Mouse (Mus musculus) heart, postnatal 0 days (tissue): ENCODE data around the gene Hist1h4h. TPM values are rescaled to one million over a fixed set of nuclear protein-coding genes. Genes with fewer than 3 reads are reported as not detected.
"Not testable (repeated sequence)": the region's sequence is repeated elsewhere in the genome, so short reads cannot be mapped to it uniquely, and the experiment has no call there.

Experiments used
- ATAC-seq: fragments of 200-750 bp; cut with Nextera tagmentation; 2 replicates; pipeline ENCODE4 v1.8.0; 2017; ENCODE audit warnings: low read depth, moderate number of reproducible peaks, moderate library complexity; ENCODE audit not compliant: insufficient read depth
- DNase-seq: peaks from one replicate; pipeline ENCODE4 v3.0.0-alpha.2; 2016; ENCODE audit warnings: low spot score
- H3K27ac ChIP-seq: fragments of 300-500 bp; sonication (generic); 2 replicates; pipeline ENCODE4 v1.5.1; 2014; ENCODE audit warnings: low read depth, mild to moderate bottlenecking
- H3K27me3 ChIP-seq: fragments of 300-500 bp; sonication (generic); 2 replicates; pipeline ENCODE4 v1.6.1; 2014; ENCODE audit warnings: low read length, mixed read lengths; ENCODE audit not compliant: control insufficient read depth, insufficient read depth
- H3K36me3 ChIP-seq: fragments of 300-500 bp; sonication (generic); replicated peaks from 2 replicates; pipeline ENCODE4 v1.6.1; 2014; ENCODE audit warnings: low read length, mixed read lengths; ENCODE audit not compliant: control insufficient read depth, insufficient read depth
- H3K4me1 ChIP-seq: fragments of 300-500 bp; sonication (generic); 2 replicates; pipeline ENCODE4 v1.6.1; 2014; ENCODE audit warnings: antibody characterized with exemption; ENCODE audit not compliant: control insufficient read depth, insufficient read depth
- H3K4me2 ChIP-seq: fragments of 300-500 bp; sonication (generic); 2 replicates; pipeline ENCODE4 v1.6.1; 2014; ENCODE audit warnings: low read depth, mild to moderate bottlenecking, low read length, moderate library complexity
- H3K4me3 ChIP-seq: fragments of 300-500 bp; sonication (generic); 2 replicates; pipeline ENCODE4 v1.5.1; 2014; ENCODE audit warnings: low read depth, low read length
- H3K9ac ChIP-seq: fragments of 300-500 bp; sonication (generic); replicated peaks from 2 replicates; pipeline ENCODE4 v1.6.1; 2014; ENCODE audit warnings: low read depth, low read length, mixed read lengths
- H3K9me3 ChIP-seq: fragments of 300-500 bp; sonication (generic); replicated peaks from 2 replicates; pipeline ENCODE4 v1.6.1; 2016; ENCODE audit warnings: low read length; ENCODE audit not compliant: control insufficient read depth
- CTCF ChIP-seq: IDR thresholded peaks from 2 replicates; pipeline ENCODE4 v1.5.1; 2016; ENCODE audit warnings: antibody characterized with exemption, control low read depth, low read depth
- EP300 ChIP-seq: IDR thresholded peaks from 2 replicates; pipeline ENCODE4 v1.6.1; 2016; ENCODE audit warnings: antibody characterized with exemption, low read depth
- WGBS: fragments of 180-500 bp; shearing (Covaris S2); extraction: QIAGEN DNeasy Blood & Tissue Kit; methylation state at CpG from one replicate; pipeline ENCODE4 v1.1.7; 2014; 5-methylcytosine and 5-hydroxymethylcytosine counted together
- polyA plus RNA-seq: library from polyadenylated mRNA; unstranded; fragments of >200 nt; fragmentation: Nextera tagmentation; extraction: Ambion mirVana; gene quantifications from 2 replicates; pipeline ENCODE4 v1.2.1, GENCODE M21; 2015
- total RNA-seq: library from RNA; depleted of rRNA; stranded (reverse); fragments of >200 nt; gene quantifications from 2 replicates; pipeline ENCODE4 v1.2.3, GENCODE M21; 2014; ENCODE audit warnings: low replicate concordance

Gene Hist1h4h
- total and polyA plus RNA-seq, 2 experiments from 2014 or later = 30.4 to 4,565 TPM

- DNase-seq = no peak
- H3K27me3 ChIP-seq = no peaks in the 10 kb centered on the region
Measured at GRCm38 (mm10) chr13:23564482-23564881, 33.6 kb downstream of the Hist1h4h start.

GRCm38 (mm10) chr13:23570261-23571021 lies 39.6 kb downstream of the Hist1h4h start:
- peak; percentile 36; the same call in 1 of the 2 replicates for ATAC-seq
- not testable (repeated sequence) for H3K27me3 ChIP-seq, H3K36me3 ChIP-seq, H3K9me3 ChIP-seq, DNase-seq, H3K9ac ChIP-seq
- Histone ChIP-seq H3K27ac (peak overlapping the region; percentile 97), H3K4me1 (peaks cover 11% of the 10 kb centered on the region; the same call in 1 of the 2 replicates), H3K4me3 (peak overlapping the region; percentile 51), H3K4me2 (peak overlapping the region; percentile 62)
- WGBS = 5% methylated on average over 21 of the region's 41 CpGs

More at GRCm38 (mm10) chr13:23564482-23564881, 33.6 kb downstream of the Hist1h4h start:
- 86% methylated on average over 2 of the region's 2 CpGs for WGBS
- H3K9ac ChIP-seq = no peak overlapping the region
- ATAC-seq = no peak
- no peak overlapping the region for H3K4me3 ChIP-seq
- no peaks in the 10 kb centered on the region for H3K4me1 ChIP-seq
- no peak for TF ChIP-seq CTCF
- no peak for TF ChIP-seq EP300
- H3K4me2 ChIP-seq = no peak overlapping the region
- H3K9me3 ChIP-seq = no peaks in the 10 kb centered on the region
- H3K27ac ChIP-seq = no peak overlapping the region
- no peaks in the 10 kb centered on the region for H3K36me3 ChIP-seq

- Histone ChIP-seq H3K9ac (peak within 1 kb of the TSS; percentile 69), H3K9me3 (no peaks in the 10 kb centered on the region), H3K4me3 (peak within 1 kb of the TSS; percentile 51), H3K27me3 (no peaks in the 10 kb centered on the region), H3K36me3 (no peaks in the 10 kb centered on the region), H3K4me2 (peak within 1 kb of the TSS; percentile 62), H3K27ac (peak within 1 kb of the TSS; percentile 97), H3K4me1 (peaks cover 11% of the 10 kb centered on the region; the same call in 1 of the 2 replicates)
- under 1% methylated on average over 18 of the region's 18 CpGs for WGBS
- no peak for TF ChIP-seq CTCF
- peak; percentile 74; the same call in 1 of the 2 replicates for TF ChIP-seq EP300
- ATAC-seq (peak; percentile 87), DNase-seq (peak; percentile 99)
Measured at GRCm38 (mm10) chr13:23571022-23571503, 40.2 kb downstream of the Hist1h4h start, which contains the start of the genes Hist1h2ae and Hist1h2bg. TSS of gene Hist1h2ae (minus strand) at chr13:23571220. TSS of gene Hist1h2bg (plus strand) at chr13:23571396.

GRCm38 (mm10) chr13:23571504-23572217 lies 40.8 kb downstream of the Hist1h4h start:
- ATAC-seq = 0 out of 2 replicates have a peak, but pooled peaks have one; percentile 1
- DNase-seq, H3K27me3 ChIP-seq, H3K36me3 ChIP-seq, H3K9me3 ChIP-seq: not testable (repeated sequence)
- Histone ChIP-seq H3K4me3 (peak overlapping the region; percentile 51), H3K4me1 (peaks cover 16% of the 10 kb centered on the region; the same call in 1 of the 2 replicates), H3K27ac (peak overlapping the region; percentile 97), H3K9ac (peak overlapping the region; percentile 69), H3K4me2 (peak overlapping the region; percentile 62)
- 1% methylated on average over 13 of the region's 34 CpGs for whole genome bisulfite sequencing

- DNase-seq = no peak
- H3K27me3 ChIP-seq = no peaks in the 10 kb centered on the region
Measured at GRCm38 (mm10) chr13:23572218-23573033, 41.6 kb downstream of the Hist1h4h start.

GRCm38 (mm10) chr13:23573034-23573897 lies 42.4 kb downstream of the Hist1h4h start:
- H3K36me3 ChIP-seq, H3K27me3 ChIP-seq, ATAC-seq, DNase-seq, H3K9me3 ChIP-seq: not testable (repeated sequence)
- H3K4me1 ChIP-seq = peaks cover 16% of the 10 kb centered on the region; the same call in 1 of the 2 replicates
- H3K4me2 ChIP-seq = peak overlapping the region; percentile 62
- H3K27ac ChIP-seq = peak overlapping the region; percentile 97
- H3K4me3 ChIP-seq = peak overlapping the region; percentile 51
- 25% methylated on average over 17 of the region's 20 CpGs for WGBS
- H3K9ac ChIP-seq = peak overlapping the region; percentile 59; the same call in 1 of the 2 replicates

More at GRCm38 (mm10) chr13:23572218-23573033, 41.6 kb downstream of the Hist1h4h start:
- 45% methylated on average over 2 of the region's 2 CpGs for WGBS
- peak overlapping the region; percentile 69; the same call in 1 of the 2 replicates for H3K9ac ChIP-seq
- no peaks in the 10 kb centered on the region for H3K36me3 ChIP-seq
- H3K4me1 ChIP-seq = peaks cover 16% of the 10 kb centered on the region; the same call in 1 of the 2 replicates
- no peak for TF ChIP-seq EP300
- peak overlapping the region; percentile 51 for H3K4me3 ChIP-seq
- ATAC-seq = no peak
- no peaks in the 10 kb centered on the region for H3K9me3 ChIP-seq
- H3K4me2 ChIP-seq = peak overlapping the region; percentile 62
- H3K27ac ChIP-seq = peak overlapping the region; percentile 97
